Mouse (Mus musculus): ENCODE results near the gene Zbtb22.
"Not testable (repeated sequence)": the region's sequence is repeated elsewhere in the genome, so short reads cannot be mapped to it uniquely, and the experiment has no call there.

Gene Zbtb22

GRCm38 (mm10) chr17:33904835-33905234, 10.9 kb upstream of the Zbtb22 start, which contains the start of gene Platr17:
Platr17 (plus strand) TSS chr17:33905135.
- not testable (repeated sequence) for DNase-seq (ENCODE audit: low read depth)

GRCm38 (mm10) chr17:33908331-33909076, 7.2 kb upstream of the Zbtb22 start:
- peak; percentile 60 for DNase-seq (ENCODE audit: low read depth)

- DNase-seq (ENCODE audit: low read depth), result peak; percentile 100
Measured at GRCm38 (mm10) chr17:33909077-33909868, 6.4 kb upstream of the Zbtb22 start, which contains the start of gene Daxx. Daxx (plus strand) TSS chr17:33909414.

- peak; percentile 75 for DNase-seq (ENCODE audit: low read depth)
Measured at GRCm38 (mm10) chr17:33909869-33910250, 5.8 kb upstream of the Zbtb22 start.

- DNase-seq (ENCODE audit: low read depth), result peak; percentile 66
Measured at GRCm38 (mm10) chr17:33910346-33911051, 5.2 kb upstream of the Zbtb22 start.

GRCm38 (mm10) chr17:33911052-33911812, 4.5 kb upstream of the Zbtb22 start:
- no peak for DNase-seq (ENCODE audit: low read depth)

- DNase-seq (ENCODE audit: low read depth), result no peak
Measured at GRCm38 (mm10) chr17:33911813-33912414, 3.8 kb upstream of the Zbtb22 start.

GRCm38 (mm10) chr17:33913264-33913663, 2.4 kb upstream of the Zbtb22 start:
- no peak for DNase-seq (ENCODE audit: low read depth)

- DNase-seq (ENCODE audit: low read depth), result no peak
Measured at GRCm38 (mm10) chr17:33913905-33914304, 1.8 kb upstream of the Zbtb22 start.

GRCm38 (mm10) chr17:33914969-33915391, 724 bp upstream of the Zbtb22 start:
- DNase-seq (ENCODE audit: low read depth), result no peak

- DNase-seq (ENCODE audit: low read depth), result no peak
Measured at GRCm38 (mm10) chr17:33916294-33916693, 590 bp downstream of the Zbtb22 start.

GRCm38 (mm10) chr17:33916847-33917655, 1.3 kb downstream of the Zbtb22 start:
- DNase-seq (ENCODE audit: low read depth), result no peak

GRCm38 (mm10) chr17:33917656-33918292, 2.1 kb downstream of the Zbtb22 start:
- no peak for DNase-seq (ENCODE audit: low read depth)

GRCm38 (mm10) chr17:33918293-33919203, 2.8 kb downstream of the Zbtb22 start:
- DNase-seq (ENCODE audit: low read depth), result peak; percentile 41

- peak; percentile 94 for DNase-seq (ENCODE audit: low read depth)
Measured at GRCm38 (mm10) chr17:33919351-33920281, 3.9 kb downstream of the Zbtb22 start.

GRCm38 (mm10) chr17:33920282-33921097, 4.8 kb downstream of the Zbtb22 start:
- DNase-seq (ENCODE audit: low read depth), result peak; percentile 93

GRCm38 (mm10) chr17:33921361-33921760, 5.7 kb downstream of the Zbtb22 start:
- DNase-seq (ENCODE audit: low read depth), result no peak
